Mouse (Mus musculus): ENCODE measurements at regions not wholly inside any gene's neighbourhood (a gene's known extent, or its start where the extent isn't known, plus 50 kb on each side); places are given as distances from the start of the nearest gene placed in this dataset.

- no peak for ATAC-seq
Observed at GRCm38 (mm10) chr10:95622879-95623517, 50.3 kb downstream of the Anapc15-ps start.

DNA sequence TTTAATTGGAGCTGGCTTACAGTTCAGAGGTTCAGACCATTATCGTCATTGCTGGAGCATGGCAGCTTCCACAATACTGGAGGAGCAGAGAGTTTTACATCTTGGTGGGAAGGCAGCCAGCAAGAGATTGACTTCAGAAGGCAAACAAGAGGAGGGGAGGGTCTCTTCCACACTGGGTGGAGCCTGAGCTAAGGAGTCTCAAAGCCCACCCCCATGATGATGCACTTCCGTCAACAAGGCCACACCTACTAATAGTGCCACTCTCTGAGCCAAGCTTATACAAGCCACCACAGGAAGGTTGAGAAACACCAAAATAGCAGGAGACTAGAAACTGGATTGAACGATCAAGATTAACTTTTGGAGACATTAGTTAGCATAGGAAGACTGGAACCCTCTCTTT, 52.5 kb downstream of the Anapc15-ps start:
- ATAC-seq = no peak

- ATAC-seq = no peak
Observed at GRCm38 (mm10) chr10:95619601-95620000, 53.6 kb downstream of the Anapc15-ps start.

DNA sequence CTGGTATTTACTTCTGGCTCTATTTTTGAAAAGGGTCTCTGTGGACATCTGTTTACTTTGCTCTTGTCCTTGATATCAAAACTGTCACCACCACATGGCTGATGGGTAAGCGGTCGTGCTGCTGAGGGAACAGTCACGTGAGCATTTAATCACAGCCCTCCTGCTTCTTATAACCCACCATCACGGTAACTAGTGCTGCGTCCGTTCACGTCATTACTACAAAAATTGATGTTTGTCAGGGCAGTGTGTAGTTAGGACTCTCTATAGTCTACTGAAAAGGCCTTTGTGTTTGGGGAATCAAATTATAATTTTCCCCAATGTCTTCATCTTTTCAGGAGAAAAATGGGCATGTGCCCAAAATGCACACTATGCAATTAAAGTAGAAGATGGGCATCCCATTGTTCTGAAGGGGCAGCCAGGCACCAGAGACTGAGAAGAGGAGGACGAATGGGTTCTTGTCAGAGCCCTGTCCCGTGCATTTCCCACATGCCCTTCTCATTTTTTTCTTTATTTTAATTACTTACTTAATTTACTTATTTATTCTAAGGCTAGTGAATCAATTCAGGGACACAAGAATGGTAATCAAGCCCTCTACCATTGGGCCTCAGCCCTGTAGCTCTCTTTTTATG, 54.6 kb upstream of the Nudt4 start:
- no peak for ATAC-seq

DNA sequence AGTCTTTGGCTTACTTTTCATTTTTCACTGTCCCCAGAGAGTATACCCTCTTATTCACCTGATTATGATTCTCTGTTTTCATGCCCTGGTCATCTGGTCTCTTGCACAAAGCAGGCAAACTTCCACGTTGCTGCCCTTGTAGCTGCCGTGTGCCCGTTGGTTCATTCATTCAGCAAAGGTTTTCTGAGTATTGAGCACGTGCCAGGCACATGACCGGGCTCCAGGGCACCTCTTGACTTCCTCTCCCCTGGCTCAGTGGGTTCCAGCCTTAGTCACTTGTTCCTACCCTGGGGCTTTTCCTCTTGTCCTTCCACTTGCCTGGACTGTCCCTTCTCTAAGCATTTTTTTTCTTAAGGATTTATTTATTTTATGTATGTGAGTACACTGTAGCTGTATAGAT, 52.9 kb upstream of the Nudt4 start:
- no peak for ATAC-seq

GRCm38 (mm10) chr10:95615849-95616650, 52.1 kb upstream of the Nudt4 start:
- peak; percentile 60 for ATAC-seq
